Mouse (Mus musculus) midbrain, embryonic 11.5 days (tissue): ENCODE results near the gene Zfpm1. TPM values are rescaled to one million over a fixed set of nuclear protein-coding genes. Genes with fewer than 3 reads are reported as not detected.

ENCODE experiments used
- ATAC-seq: fragments of 200-750 bp; cut with Nextera tagmentation; 2 replicates; pipeline ENCODE4 v1.8.0; 2017; ENCODE audit warnings: moderate TSS enrichment, moderate library complexity; ENCODE audit not compliant: low FRiP score
- DNase-seq: peaks from one replicate; pipeline ENCODE4 v3.0.0; 2015; ENCODE audit warnings: low spot score; ENCODE audit errors: missing footprints
- H3K27ac ChIP-seq: fragments of 300-500 bp; sonication (generic); 2 replicates; pipeline ENCODE4 v1.5.1; 2014; ENCODE audit warnings: low read depth, low read length
- H3K27me3 ChIP-seq: fragments of 300-500 bp; sonication (generic); 2 replicates; pipeline ENCODE4 v1.6.1; 2014; ENCODE audit warnings: mild to moderate bottlenecking, low read length, moderate library complexity, mixed read lengths; ENCODE audit not compliant: control insufficient read depth, insufficient read depth
- H3K36me3 ChIP-seq: fragments of 300-500 bp; sonication (generic); 2 replicates; pipeline ENCODE4 v1.6.1; 2014; ENCODE audit warnings: mild to moderate bottlenecking, low read length, moderate library complexity, mixed read lengths; ENCODE audit not compliant: control insufficient read depth, insufficient read depth
- H3K4me1 ChIP-seq: fragments of 300-500 bp; sonication (generic); 2 replicates; pipeline ENCODE4 v1.6.1; 2014; ENCODE audit warnings: low read length; ENCODE audit not compliant: control insufficient read depth, insufficient read depth
- H3K4me2 ChIP-seq: fragments of 300-500 bp; sonication (generic); 2 replicates; pipeline ENCODE4 v1.6.1; 2014; ENCODE audit warnings: mild to moderate bottlenecking, moderate library complexity
- H3K4me3 ChIP-seq: fragments of 300-500 bp; sonication (generic); 2 replicates; pipeline ENCODE4 v1.5.1; 2014; ENCODE audit warnings: low read depth, low read length
- H3K9ac ChIP-seq: fragments of 300-500 bp; sonication (generic); 2 replicates; pipeline ENCODE4 v1.6.1; 2014; ENCODE audit warnings: low read length
- H3K9me3 ChIP-seq: fragments of 300-500 bp; sonication (generic); 2 replicates; pipeline ENCODE4 v1.6.1; 2016; ENCODE audit warnings: low read length; ENCODE audit not compliant: control insufficient read depth
- WGBS: fragments of 180-500 bp; shearing (Covaris S2); extraction: QIAGEN DNeasy Blood & Tissue Kit; methylation state at CpG from one replicate; pipeline ENCODE4 v1.1.7; 2014; 5-methylcytosine and 5-hydroxymethylcytosine counted together
- polyA plus RNA-seq: library from polyadenylated mRNA; unstranded; fragments of >200 nt; fragmentation: Nextera tagmentation; extraction: Ambion mirVana; gene quantifications from 2 replicates; pipeline ENCODE4 v1.2.1, GENCODE M21; 2014

The Zfpm1 gene
- polyA plus RNA-seq, result 1.6 and 1.8 TPM in 2 replicates

GRCm38 (mm10) chr8:122282035-122282358, at the start of gene Zfpm1:
Gene Zfpm1, plus strand, starts transcription at chr8:122282141.
- 0% methylated on average over 55 of the region's 60 CpGs for WGBS
- no peaks in the 10 kb centered on the region for H3K9me3 ChIP-seq
- peak within 1 kb of the TSS; percentile 69 for H3K9ac ChIP-seq
- ATAC-seq (no peak), DNase-seq (peak; percentile 99)
- H3K27ac ChIP-seq, result peak within 1 kb of the TSS; percentile 50; the same call in 1 of the 2 replicates
- H3K36me3 ChIP-seq, result no peaks in the 10 kb centered on the region
- H3K4me3 ChIP-seq, result peak within 1 kb of the TSS; percentile 53
- peaks cover 35% of the 10 kb centered on the region for H3K27me3 ChIP-seq
- H3K4me2 ChIP-seq, result peak within 1 kb of the TSS; percentile 81
- H3K4me1 ChIP-seq, result peaks cover 29% of the 10 kb centered on the region

GRCm38 (mm10) chr8:122234055-122234454, 47.9 kb upstream of the Zfpm1 start:
- Histone ChIP-seq H3K4me2 (no peak overlapping the region), H3K4me3 (no peak overlapping the region), H3K9me3 (no peaks in the 10 kb centered on the region), H3K27ac (no peak overlapping the region), H3K27me3 (peaks cover 24% of the 10 kb centered on the region), H3K36me3 (no peaks in the 10 kb centered on the region), H3K4me1 (peaks cover 14% of the 10 kb centered on the region), H3K9ac (no peak overlapping the region)
- peak; percentile 85 for DNase-seq
- no peak for ATAC-seq
- WGBS, result 35% methylated on average over 11 of the region's 11 CpGs

GRCm38 (mm10) chr8:122236521-122236920, 45.4 kb upstream of the Zfpm1 start:
- WGBS, result 94% methylated on average over 3 of the region's 3 CpGs
- H3K27me3 ChIP-seq, result peaks cover 2% of the 10 kb centered on the region; the same call in 1 of the 2 replicates
- H3K4me1 ChIP-seq, result peaks cover 4% of the 10 kb centered on the region
- H3K27ac ChIP-seq, result no peak overlapping the region
- H3K4me3 ChIP-seq, result no peak overlapping the region
- DNase-seq (no peak), ATAC-seq (no peak)
- H3K9ac ChIP-seq, result no peak overlapping the region
- no peaks in the 10 kb centered on the region for H3K9me3 ChIP-seq
- H3K36me3 ChIP-seq, result no peaks in the 10 kb centered on the region
- no peak overlapping the region for H3K4me2 ChIP-seq

GRCm38 (mm10) chr8:122238225-122238624, 43.7 kb upstream of the Zfpm1 start:
- Histone ChIP-seq H3K4me2 (no peak overlapping the region), H3K4me3 (no peak overlapping the region), H3K9me3 (no peaks in the 10 kb centered on the region), H3K27me3 (no peaks in the 10 kb centered on the region), H3K36me3 (no peaks in the 10 kb centered on the region), H3K27ac (no peak overlapping the region), H3K4me1 (no peaks in the 10 kb centered on the region), H3K9ac (no peak overlapping the region)
- ATAC-seq (no peak), DNase-seq (peak; percentile 53)
- 84% methylated on average over 11 of the region's 11 CpGs for WGBS

- Histone ChIP-seq H3K9ac (no peak overlapping the region), H3K27ac (no peak overlapping the region), H3K4me2 (no peak overlapping the region), H3K36me3 (no peaks in the 10 kb centered on the region), H3K9me3 (no peaks in the 10 kb centered on the region), H3K4me1 (no peaks in the 10 kb centered on the region), H3K4me3 (no peak overlapping the region), H3K27me3 (no peaks in the 10 kb centered on the region)
- ATAC-seq (no peak), DNase-seq (peak; percentile 35)
- 71% methylated on average over 8 of the region's 8 CpGs for WGBS
These were observed 43.2 kb upstream of the Zfpm1 start for GRCm38 (mm10) chr8:122238731-122239130.

- H3K4me1 ChIP-seq, result no peaks in the 10 kb centered on the region
- no peak overlapping the region for H3K4me2 ChIP-seq
- WGBS, result 87% methylated on average over 16 of the region's 16 CpGs
- H3K27ac ChIP-seq, result no peak overlapping the region
- ATAC-seq (no peak), DNase-seq (peak; percentile 37)
- no peaks in the 10 kb centered on the region for H3K27me3 ChIP-seq
- no peak overlapping the region for H3K9ac ChIP-seq
- no peaks in the 10 kb centered on the region for H3K9me3 ChIP-seq
- no peak overlapping the region for H3K4me3 ChIP-seq
- no peaks in the 10 kb centered on the region for H3K36me3 ChIP-seq
These were observed 41.5 kb upstream of the Zfpm1 start for GRCm38 (mm10) chr8:122240241-122241026.

GRCm38 (mm10) chr8:122243310-122243709, 38.6 kb upstream of the Zfpm1 start:
- ATAC-seq (no peak), DNase-seq (peak; percentile 23)
- H3K4me1 ChIP-seq, result no peaks in the 10 kb centered on the region
- H3K27me3 ChIP-seq, result no peaks in the 10 kb centered on the region
- no peak overlapping the region for H3K27ac ChIP-seq
- WGBS, result 85% methylated on average over 4 of the region's 4 CpGs
- H3K4me3 ChIP-seq, result no peak overlapping the region
- H3K36me3 ChIP-seq, result no peaks in the 10 kb centered on the region
- H3K9ac ChIP-seq, result no peak overlapping the region
- no peak overlapping the region for H3K4me2 ChIP-seq
- no peaks in the 10 kb centered on the region for H3K9me3 ChIP-seq

- H3K9me3 ChIP-seq, result no peaks in the 10 kb centered on the region
- H3K27me3 ChIP-seq, result no peaks in the 10 kb centered on the region
- no peaks in the 10 kb centered on the region for H3K36me3 ChIP-seq
- WGBS, result 81% methylated on average over 6 of the region's 6 CpGs
- H3K27ac ChIP-seq, result no peak overlapping the region
- H3K4me3 ChIP-seq, result no peak overlapping the region
- H3K9ac ChIP-seq, result no peak overlapping the region
- H3K4me1 ChIP-seq, result no peaks in the 10 kb centered on the region
- no peak overlapping the region for H3K4me2 ChIP-seq
- DNase-seq (peak; percentile 76), ATAC-seq (no peak)
These were observed 36.8 kb upstream of the Zfpm1 start for GRCm38 (mm10) chr8:122245161-122245560.

GRCm38 (mm10) chr8:122246257-122247211, 35.4 kb upstream of the Zfpm1 start:
- Histone ChIP-seq H3K9ac (no peak overlapping the region), H3K36me3 (no peaks in the 10 kb centered on the region), H3K4me1 (no peaks in the 10 kb centered on the region), H3K4me2 (no peak overlapping the region), H3K4me3 (no peak overlapping the region), H3K27me3 (no peaks in the 10 kb centered on the region), H3K9me3 (no peaks in the 10 kb centered on the region), H3K27ac (no peak overlapping the region)
- ATAC-seq (no peak), DNase-seq (peak; percentile 61)
- WGBS, result 47% methylated on average over 12 of the region's 12 CpGs
